Mouse (Mus musculus) liver, adult 2 months (tissue): ENCODE data around the gene Oas1g.

ENCODE experiments used
- CTCF ChIP-seq: fragments of 200-500 bp; IDR thresholded peaks from 2 replicates; pipeline ENCODE4 v1.5.1; 2011; ENCODE audit warnings: low read depth, low read length, control low read depth
- POLR2A ChIP-seq: fragments of 200-500 bp; IDR thresholded peaks from 2 replicates; pipeline ENCODE4 v1.6.1; 2011; ENCODE audit warnings: low read length, control low read depth; ENCODE audit not compliant: insufficient read depth; ENCODE audit errors: extremely low read depth

- peak; percentile 67 for TF ChIP-seq CTCF
- TF ChIP-seq POLR2A = no peak
These were observed 50.5 kb downstream of the Oas1g start for GRCm38 (mm10) chr5:120836731-120837585.
